Mouse (Mus musculus) brain, adult 2 months (tissue): ENCODE measurements at regions not wholly inside any gene's neighbourhood (a gene's known extent, or its start where the extent isn't known, plus 50 kb on each side); places are given as distances from the start of the nearest gene placed in this dataset.

ENCODE experiments used
- DNase-seq: peaks from one replicate; pipeline ENCODE4 v3.0.0; 2011; ENCODE audit warnings: low read depth, low spot score

- DNase-seq: no peak
Measured at GRCm38 (mm10) chr15:28081147-28081546, 55.5 kb upstream of the Trio start.

- no peak for DNase-seq
Measured at GRCm38 (mm10) chr15:28082411-28082810, 56.8 kb upstream of the Trio start.

GRCm38 (mm10) chr15:28105956-28106355, 80.3 kb upstream of the Trio start:
- DNase-seq: no peak

- DNase-seq: peak; percentile 93
Measured at GRCm38 (mm10) chr15:28109916-28110315, 84.3 kb upstream of the Trio start.

- DNase-seq: no peak
Measured at GRCm38 (mm10) chr15:28113491-28113890, 87.8 kb upstream of the Trio start.

GRCm38 (mm10) chr15:28114180-28114747, 88.6 kb upstream of the Trio start:
- DNase-seq: no peak

- DNase-seq: no peak
Measured at GRCm38 (mm10) chr15:28126846-28127245, 76.7 kb upstream of the Dnah5 start.

- no peak for DNase-seq
Measured at GRCm38 (mm10) chr15:28129536-28129935, 74.0 kb upstream of the Dnah5 start.

- no peak for DNase-seq
Measured at GRCm38 (mm10) chr15:28131546-28131945, 72.0 kb upstream of the Dnah5 start.

- DNase-seq: peak; percentile 18
Measured at GRCm38 (mm10) chr15:28133171-28133810, 70.3 kb upstream of the Dnah5 start.

- DNase-seq: peak; percentile 8
Measured at GRCm38 (mm10) chr15:28134206-28134605, 69.3 kb upstream of the Dnah5 start.

- peak; percentile 23 for DNase-seq
Measured at GRCm38 (mm10) chr15:28138806-28139205, 64.7 kb upstream of the Dnah5 start.

GRCm38 (mm10) chr15:28140301-28140700, 63.3 kb upstream of the Dnah5 start:
- no peak for DNase-seq

GRCm38 (mm10) chr15:28141345-28141744, 62.2 kb upstream of the Dnah5 start:
- no peak for DNase-seq

- no peak for DNase-seq
Measured at GRCm38 (mm10) chr15:28144217-28144616, 59.3 kb upstream of the Dnah5 start.

GRCm38 (mm10) chr15:28144846-28145245, 58.7 kb upstream of the Dnah5 start:
- no peak for DNase-seq

- DNase-seq: no peak
Measured at GRCm38 (mm10) chr15:28151678-28152077, 51.9 kb upstream of the Dnah5 start.
